Mouse (Mus musculus) thymus, adult 2 months (tissue): Measurements from ENCODE around the gene Afap1.

Experiments
- CTCF ChIP-seq: fragments of 200-500 bp; IDR thresholded peaks from 2 replicates; pipeline ENCODE4 v1.5.1; 2012; ENCODE audit warnings: mild to moderate bottlenecking, control low read depth, low read length, moderate library complexity, borderline replicate concordance; ENCODE audit not compliant: control insufficient read depth, poor library complexity, insufficient read depth; ENCODE audit errors: extremely low read depth
- POLR2A ChIP-seq: fragments of 200-500 bp; IDR thresholded peaks from 2 replicates; pipeline ENCODE4 v1.6.1; 2012; ENCODE audit warnings: mild to moderate bottlenecking, low read length, control low read depth, moderate library complexity; ENCODE audit not compliant: control insufficient read depth, poor library complexity, insufficient read depth; ENCODE audit errors: extremely low read depth

DNA sequence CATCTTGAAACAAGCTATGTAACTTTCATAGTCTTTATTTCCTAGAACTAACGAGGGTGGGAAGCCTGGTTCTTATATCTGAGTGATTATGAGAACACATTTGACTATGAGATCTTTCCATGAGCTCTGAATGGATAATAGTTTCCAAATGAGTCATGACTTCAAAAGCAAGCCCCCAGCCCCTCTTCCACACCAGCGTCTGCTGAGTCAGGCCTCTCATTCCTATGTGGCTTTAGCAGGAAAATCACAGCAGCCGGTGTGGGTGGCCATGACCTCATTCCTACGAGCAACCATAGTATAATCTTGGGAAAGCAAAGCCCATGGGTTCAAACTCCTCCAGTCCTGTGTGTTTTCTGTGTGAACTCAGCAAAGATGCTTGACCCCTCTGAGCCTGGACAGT is 23.1 kb upstream of the Afap1 start:
- TF ChIP-seq CTCF (no peak), POLR2A (no peak)
